Mouse (Mus musculus) 3T3-L1 (cell line): Measurements from ENCODE around the gene Mecp2.
"Not testable (repeated sequence)": the region's sequence is repeated elsewhere in the genome, so short reads cannot be mapped to it uniquely, and the experiment has no call there.

Experiments used
- DNase-seq: peaks from one replicate; pipeline ENCODE4 v3.0.0-alpha.2; 2015; ENCODE audit warnings: low read depth, low spot score

The Mecp2 gene

DNA sequence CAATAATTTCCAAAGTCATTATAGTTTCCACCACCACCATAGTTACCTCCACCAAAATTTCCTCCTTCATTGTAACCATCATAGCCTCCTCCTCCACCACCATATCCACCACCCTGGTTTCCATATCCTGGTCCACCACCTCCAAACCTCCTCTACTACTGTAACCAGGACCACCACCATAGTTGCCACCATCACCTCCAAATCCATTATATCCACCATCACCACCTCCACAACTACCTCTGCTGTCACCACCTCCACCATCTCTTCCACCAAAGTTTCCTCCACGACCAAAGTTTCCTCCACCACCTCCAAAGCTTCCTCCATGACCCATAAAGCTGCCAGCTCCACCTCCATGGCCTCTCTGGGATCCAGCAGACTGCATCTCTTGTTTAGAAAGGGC lies at the start of gene Mecp2:
Gene Mecp2 (minus strand): TSS at position 101 of the 400 bp plus-strand sequence.
- not testable (repeated sequence) for DNase-seq

GRCm38 (mm10) chrX:74176959-74177358 lies 41.8 kb upstream of the Mecp2 start, which contains the start of gene Tktl1:
TSS of gene Tktl1 (plus strand) at chrX:74177259.
- DNase-seq = no peak

GRCm38 (mm10) chrX:74167738-74168137 lies 32.6 kb upstream of the Mecp2 start, which contains the start of gene Tex28:
TSS of gene Tex28 (minus strand) at chrX:74167838.
- no peak for DNase-seq

- DNase-seq = no peak
Measured at GRCm38 (mm10) chrX:74127164-74127563, 8.0 kb downstream of the Mecp2 start, which contains the start of gene Opn1mw. TSS of gene Opn1mw (plus strand) at chrX:74127464.

DNA sequence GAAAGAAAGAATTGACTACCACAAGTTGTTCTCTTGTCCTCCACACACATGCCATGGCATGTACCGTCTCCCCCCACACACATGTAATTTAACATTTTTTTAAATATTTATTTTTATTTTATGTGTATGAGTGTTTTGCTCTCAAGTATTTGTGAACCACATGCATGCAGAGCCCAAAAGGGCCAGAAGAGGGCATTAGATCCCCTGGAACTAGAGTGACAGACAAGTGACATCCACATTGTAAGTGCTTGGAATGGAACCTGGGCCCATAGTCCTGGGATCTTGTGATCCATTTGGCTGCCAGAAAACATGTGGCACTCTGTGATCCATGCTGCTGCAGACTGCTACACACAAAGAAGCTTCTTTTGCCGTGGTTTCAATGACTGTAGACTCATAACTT lies 10.2 kb downstream of the Mecp2 start:
- peak; percentile 27 for DNase-seq

DNA sequence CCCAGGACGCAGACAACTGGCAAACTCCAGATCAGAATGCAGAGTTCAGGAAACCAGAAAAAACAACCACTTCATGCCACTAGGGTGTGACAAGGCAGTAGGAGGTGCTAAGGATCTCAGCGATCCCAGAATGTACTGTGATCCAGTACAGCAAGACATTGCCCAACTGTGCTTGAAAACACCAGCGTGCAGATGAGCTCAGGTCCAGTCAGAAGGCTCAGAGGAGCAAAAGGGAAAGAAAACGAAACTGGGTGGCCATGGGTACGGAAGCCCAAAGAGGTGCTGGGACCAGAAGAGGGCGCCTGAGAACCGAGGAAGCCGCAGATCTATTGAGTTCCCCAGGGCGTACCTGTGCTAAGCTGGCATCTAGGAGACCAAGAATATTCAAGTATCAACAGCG lies 19.7 kb downstream of the Mecp2 start:
- DNase-seq = peak; percentile 86

DNA sequence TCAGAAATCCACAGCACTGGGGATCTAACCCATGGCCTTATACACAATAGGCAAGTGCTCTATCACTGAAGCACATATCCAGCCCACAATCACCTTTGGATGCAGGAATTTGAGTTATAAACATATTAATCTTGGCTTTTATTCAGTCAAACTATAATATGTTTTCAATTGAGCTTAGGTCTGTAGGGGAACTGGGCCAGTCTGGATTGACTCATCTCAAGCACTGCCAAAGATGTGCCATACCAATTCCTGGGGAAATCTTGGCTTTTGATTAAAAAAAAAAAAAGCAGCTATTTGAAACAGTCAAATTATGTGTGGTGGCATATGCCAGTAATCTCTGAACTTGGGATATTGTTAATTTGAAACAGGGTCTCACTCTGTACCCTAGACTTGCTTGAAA lies 21.1 kb downstream of the Mecp2 start:
- peak; percentile 80 for DNase-seq

DNA sequence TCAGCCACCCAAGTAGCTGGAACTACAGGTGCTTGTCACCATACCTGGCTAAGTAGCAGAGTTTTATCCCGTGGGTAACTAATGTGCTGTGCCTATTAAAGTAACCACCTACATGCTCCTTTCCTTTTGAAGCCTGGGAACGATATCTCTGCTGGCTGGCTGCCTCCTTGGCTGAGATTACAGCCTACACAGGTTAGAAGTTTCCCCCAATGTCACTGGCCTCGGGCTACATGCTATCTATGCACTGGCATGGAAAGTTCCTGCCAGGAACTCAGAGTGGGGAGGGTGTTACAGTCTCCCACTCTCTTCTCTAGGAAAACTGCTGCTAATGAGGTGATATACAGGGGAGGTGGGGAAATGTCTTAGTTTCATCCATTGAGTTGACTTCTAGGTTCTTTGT lies 26.4 kb downstream of the Mecp2 start:
- DNase-seq = no peak

- peak; percentile 64 for DNase-seq
Measured at GRCm38 (mm10) chrX:74105916-74106315, 29.2 kb downstream of the Mecp2 start.

- DNase-seq = no peak
Measured at GRCm38 (mm10) chrX:74103457-74104188, 31.5 kb downstream of the Mecp2 start.

GRCm38 (mm10) chrX:74095130-74095529 lies 40.0 kb downstream of the Mecp2 start:
- no peak for DNase-seq

DNA sequence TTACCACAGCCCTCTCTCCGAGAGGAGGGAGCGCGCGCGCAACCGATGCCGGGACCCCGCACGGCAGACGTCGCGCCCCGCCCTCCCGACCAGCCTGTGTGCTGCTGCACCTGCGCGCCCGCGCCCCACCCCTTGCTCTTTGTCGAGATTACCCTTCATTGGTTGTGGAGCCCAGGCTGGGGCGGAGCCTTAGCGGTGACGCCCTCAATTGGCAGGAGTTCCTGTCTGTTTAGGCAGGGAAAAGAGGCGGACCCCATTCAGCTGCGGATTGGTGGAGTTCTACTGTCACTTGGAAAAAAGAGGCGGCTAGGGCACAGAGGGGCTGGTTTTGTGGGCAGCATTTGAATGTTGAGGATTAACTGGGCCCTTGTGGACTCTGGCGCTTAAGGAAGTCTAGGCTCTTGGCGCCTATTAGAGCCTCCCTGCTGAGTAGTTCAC lies 49.5 kb downstream of the Mecp2 start:
- DNase-seq = peak; percentile 98

GRCm38 (mm10) chrX:74084946-74085498 lies 50.1 kb downstream of the Mecp2 start:
- peak; percentile 80 for DNase-seq

DNA sequence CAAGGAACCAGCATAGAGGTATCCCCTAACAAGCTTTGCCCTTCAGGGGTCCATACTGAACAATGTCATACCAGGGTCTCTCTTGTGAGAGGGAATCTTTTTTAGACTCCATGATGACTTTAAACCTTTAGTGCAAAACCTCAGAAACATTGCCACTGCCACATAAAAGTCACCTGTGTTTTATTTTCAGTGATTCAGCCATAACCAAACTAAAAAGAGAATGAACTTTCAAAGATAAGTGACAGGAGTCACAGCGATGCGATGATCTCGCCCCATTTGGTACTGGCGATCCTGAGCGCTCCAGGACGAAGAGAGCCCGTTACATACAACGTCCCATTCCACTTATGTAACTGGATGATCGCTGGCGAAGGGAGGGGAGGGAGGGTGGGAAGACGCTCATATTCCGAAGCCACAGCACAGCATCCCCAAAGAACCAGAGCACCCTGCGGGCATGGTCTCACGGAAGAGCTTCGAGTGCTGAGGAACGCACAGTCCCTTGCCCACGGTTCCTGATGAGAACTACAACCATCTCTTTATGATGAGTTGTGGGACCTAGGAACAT lies 50.8 kb downstream of the Mecp2 start:
- DNase-seq = peak; percentile 39

- DNase-seq = no peak
Measured at GRCm38 (mm10) chrX:74070794-74071193, 64.4 kb downstream of the Mecp2 start.

DNA sequence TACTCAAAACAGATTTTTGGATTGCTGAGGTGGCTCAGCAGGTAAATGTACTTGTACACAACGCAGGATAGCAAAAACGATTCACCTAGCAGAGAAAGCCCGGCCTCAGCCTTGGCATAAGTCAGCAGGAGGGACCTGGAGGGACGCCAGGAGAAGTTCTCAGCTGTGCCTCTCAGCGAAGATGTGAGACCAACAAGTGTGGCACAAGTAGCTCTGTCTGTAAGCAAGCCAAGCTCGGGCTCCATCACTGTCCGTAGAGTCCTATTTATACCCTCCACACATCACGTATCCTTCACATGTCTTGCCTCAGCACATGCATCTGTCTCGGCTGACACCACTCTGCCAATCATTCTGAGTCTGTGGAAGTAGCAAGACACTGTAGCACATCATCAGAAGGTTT lies 67.3 kb downstream of the Mecp2 start:
- DNase-seq = no peak

GRCm38 (mm10) chrX:74045107-74045506 lies 90.1 kb downstream of the Mecp2 start:
- DNase-seq = no peak

GRCm38 (mm10) chrX:74037702-74038375 lies 97.3 kb downstream of the Mecp2 start:
- DNase-seq = no peak

DNA sequence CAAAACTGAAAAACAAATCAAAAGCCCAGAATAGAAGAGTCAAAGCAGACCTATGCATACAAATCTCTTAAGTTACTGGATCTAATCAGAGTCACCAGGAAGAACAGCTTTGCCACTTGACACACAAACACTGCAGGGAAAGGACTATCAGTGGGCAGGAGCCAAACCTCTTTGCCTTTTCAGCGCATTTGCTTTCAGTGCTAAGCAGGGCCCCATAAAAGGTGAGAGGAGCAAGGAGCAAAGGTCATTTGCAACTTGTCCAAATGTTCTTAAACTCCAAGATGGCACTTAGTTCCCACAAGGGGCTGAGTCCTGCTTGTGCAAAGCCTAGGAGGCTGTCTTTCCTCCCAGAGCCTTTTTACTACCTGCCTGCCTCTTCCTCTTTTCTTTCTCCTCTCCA lies 105.2 kb downstream of the Mecp2 start:
- DNase-seq = no peak

DNA sequence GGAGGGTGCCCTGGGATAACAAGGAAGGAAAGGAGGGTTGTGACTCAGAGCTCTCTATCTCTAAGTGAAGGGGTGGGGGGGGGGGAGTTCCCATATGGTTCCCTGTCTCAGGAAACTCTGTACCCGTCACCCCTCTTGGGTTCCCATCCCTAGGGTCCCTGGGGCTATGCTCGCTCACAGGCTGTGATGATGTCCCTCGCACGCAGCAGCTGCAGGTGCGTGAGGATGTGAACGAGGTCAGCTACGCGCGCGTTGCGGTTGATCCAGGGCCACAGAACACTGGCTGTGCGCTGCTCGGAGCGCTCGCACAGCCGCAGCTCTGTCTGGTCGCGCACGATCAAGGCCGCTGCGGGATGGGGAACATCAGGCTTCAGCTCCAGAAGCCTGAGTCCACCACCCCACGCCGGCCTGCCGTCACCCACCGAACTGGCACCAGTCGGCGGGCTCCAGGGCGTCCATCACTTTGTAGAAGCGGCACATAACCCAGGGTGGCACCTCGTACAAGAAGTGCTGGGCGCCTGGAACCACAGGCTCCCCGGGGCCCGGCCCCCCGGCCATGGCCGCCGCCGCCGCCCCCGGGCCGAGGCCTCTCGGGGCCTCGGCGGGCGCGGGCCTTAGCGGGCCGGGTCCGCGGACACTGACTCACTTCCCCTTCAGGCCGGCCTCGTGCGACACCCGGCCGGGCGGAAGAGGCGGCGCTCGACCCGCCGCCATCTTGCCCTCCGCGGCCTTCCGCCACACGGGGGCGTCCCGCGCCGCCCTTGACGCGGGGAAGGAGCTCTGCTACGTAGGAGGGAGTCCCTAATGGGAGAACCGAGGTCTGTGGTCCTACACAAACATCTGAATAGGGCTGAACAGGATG lies 111.7 kb downstream of the Mecp2 start, which contains the start of gene Irak1:
Gene Irak1 (minus strand): TSS at position 731 of the 862 bp plus-strand sequence.
- DNase-seq = peak; percentile 68

GRCm38 (mm10) chrX:74022795-74023187 lies 112.4 kb downstream of the Mecp2 start:
- peak; percentile 11 for DNase-seq
